Mouse (Mus musculus): ENCODE results near the gene Trex1.

The Trex1 gene

GRCm38 (mm10) chr9:109050674-109050997, 8.9 kb downstream of the Trex1 start:
- DNase-seq, result no peak

DNA sequence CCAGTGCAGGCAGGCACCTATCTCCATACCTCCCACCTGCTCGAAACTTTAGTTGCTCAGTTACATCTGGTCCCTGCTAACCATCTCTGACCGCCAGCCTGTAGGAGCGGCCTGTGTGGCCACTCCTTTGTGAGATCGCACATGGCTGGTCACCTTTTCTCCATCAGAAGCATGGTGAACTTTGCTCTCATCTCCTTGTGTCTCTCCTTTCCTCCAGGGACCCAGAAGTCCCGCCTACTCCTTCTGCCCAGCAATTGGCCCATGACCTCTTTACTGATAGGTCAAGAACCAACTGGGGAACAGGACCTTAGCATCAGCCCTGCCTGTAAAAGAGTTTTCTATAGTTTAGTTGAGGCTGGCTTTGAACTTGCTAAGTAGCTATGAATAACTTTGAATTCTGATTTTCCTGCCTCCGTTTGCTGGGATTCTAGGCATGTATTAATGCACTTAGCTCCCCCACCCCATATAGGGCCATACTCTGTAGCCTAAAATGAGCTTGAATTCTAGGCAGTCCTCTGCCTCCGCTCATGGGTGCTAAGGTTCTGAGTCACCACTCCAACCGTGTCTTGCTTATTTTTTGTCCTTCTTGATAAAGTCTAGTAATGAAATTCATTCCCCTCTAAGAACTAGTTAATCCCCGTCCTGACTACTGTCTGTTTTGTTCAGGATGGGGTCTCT, 9.4 kb downstream of the Trex1 start:
- DNase-seq, result no peak

DNA sequence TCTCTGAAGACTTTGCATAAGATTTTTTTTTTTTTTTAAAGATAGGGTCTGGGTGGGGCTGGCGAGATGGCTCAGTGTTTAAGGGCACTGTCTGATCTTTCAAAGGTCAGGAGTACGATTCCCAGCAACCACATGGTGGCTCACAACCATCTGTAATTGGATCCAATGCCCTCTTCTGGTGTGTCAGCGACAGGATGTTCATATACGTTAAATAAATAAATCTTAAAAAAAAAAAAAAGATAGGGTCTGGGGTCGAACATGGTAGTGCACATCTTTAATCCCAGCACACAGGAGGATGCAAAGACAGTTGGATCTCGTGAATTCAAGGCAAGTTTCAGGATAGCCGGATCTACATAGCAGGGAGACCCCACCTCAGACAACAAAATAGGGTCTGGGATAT, 10.2 kb downstream of the Trex1 start:
- DNase-seq, result no peak

GRCm38 (mm10) chr9:109046306-109046705, 13.2 kb downstream of the Trex1 start:
- DNase-seq, result no peak

DNA sequence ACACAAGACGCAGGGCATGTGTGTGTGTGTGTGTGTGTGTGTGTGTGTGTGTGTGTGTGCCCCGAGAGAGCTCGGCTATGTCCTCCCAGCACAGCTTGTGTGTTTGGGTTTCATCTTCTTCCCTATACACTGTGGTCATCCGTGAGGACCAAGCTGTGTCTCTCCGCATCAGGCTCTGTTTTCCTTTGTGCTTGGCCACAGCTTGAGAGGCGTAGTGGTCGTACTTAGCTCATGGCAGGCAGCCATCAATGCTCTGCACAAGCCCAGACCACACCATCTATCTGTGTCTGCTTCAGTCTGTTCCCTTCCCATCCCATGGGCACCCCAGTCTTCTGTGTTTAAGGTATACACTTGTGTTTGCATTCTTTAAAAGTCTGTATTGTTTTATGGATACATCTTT, 18.2 kb downstream of the Trex1 start:
- no peak for DNase-seq

- no peak for DNase-seq
Measured at GRCm38 (mm10) chr9:109040906-109041305, 18.6 kb downstream of the Trex1 start.

GRCm38 (mm10) chr9:109040216-109040615, 19.3 kb downstream of the Trex1 start:
- DNase-seq, result no peak

GRCm38 (mm10) chr9:109039681-109040080, 19.9 kb downstream of the Trex1 start:
- no peak for DNase-seq

- no peak for DNase-seq
Measured at GRCm38 (mm10) chr9:109038901-109039364, 20.6 kb downstream of the Trex1 start.

DNA sequence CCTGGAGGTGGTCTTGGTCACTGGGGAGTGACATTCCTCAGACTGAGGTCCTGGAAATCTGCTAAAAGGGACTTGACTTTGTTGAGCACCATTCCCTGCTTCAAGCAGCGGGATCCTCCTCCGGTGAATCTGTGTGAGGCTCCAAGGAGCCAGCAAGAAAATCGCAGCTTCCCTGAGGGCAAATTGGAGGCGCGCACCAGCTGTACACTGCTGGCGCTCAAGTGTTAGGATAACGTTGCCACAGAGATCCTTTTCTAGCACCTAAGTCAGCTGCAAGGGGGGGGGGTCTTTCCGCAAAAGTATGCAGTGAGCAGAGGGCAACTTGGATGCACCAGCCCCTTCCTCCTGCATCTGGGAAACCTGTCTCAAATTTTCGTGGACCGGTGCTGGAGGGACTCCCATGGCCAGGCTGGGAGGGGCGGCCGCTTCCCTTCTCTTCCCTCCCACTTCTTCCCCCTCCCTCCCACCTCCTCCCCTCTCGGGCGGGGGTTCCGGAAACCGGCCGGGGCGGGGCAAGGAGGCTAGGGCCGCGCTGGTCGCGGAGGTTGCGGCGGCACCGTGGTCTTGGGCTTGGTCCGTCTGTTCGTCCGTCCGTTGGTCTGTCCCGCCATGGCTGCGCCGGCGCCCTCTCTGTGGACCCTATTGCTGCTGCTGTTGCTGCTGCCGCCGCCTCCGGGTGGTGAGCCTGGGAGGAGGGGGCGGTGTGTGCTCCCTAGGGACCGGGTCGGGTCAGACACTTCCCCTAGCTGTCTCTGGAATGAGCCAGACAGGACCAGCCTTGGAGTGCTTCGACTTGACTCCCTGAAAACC, 21.2 kb downstream of the Trex1 start, which contains the start of gene Shisa5:
TSS of gene Shisa5 (plus strand) at position 480 of the 810 bp plus-strand sequence.
- no peak for DNase-seq

GRCm38 (mm10) chr9:109032435-109032834, 27.1 kb downstream of the Trex1 start:
- no peak for DNase-seq

DNA sequence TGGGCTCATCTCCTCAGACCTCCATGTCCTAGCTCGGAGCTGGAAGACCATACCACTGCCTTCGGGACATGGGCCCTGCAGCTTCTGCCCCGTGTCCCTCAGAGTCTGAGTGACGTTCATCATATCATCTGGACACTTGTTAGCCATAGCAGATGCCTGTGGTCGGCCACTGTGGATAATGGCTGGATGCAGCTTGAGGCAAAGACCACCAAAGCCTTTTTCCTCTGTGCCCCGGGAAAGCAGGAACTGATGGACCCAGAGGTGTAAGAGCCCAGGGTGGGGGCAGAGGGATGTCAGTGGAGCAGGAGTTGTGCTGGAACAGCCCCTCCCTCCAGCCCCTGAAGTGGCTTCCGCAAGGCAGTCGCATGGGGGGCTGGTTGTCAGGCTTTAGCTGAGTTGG, 27.8 kb downstream of the Trex1 start:
- no peak for DNase-seq

- DNase-seq, result no peak
Measured at GRCm38 (mm10) chr9:109031001-109031400, 28.5 kb downstream of the Trex1 start.

- DNase-seq, result no peak
Measured at GRCm38 (mm10) chr9:109030312-109030711, 29.2 kb downstream of the Trex1 start.

- DNase-seq, result no peak
Measured at GRCm38 (mm10) chr9:109028919-109029318, 30.6 kb downstream of the Trex1 start.

GRCm38 (mm10) chr9:109028421-109028820, 31.1 kb downstream of the Trex1 start:
- DNase-seq, result no peak

DNA sequence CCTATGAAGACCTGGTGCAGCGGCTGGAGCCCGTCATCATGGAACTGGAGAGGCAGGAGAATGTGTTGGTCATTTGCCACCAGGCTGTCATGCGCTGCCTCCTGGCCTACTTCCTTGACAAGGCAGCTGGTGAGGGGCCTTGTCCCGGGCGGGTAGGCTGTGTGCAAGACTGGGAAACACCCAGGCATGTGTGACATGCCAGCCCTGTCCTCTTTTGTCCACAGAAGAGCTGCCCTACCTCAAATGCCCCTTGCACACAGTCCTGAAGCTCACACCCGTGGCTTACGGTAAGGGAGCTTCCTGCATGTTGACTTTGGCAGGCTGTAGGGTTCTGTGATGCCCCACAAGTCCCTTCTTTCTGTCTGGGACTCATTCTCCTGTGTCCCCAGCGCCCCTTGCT, 32.0 kb downstream of the Trex1 start:
- DNase-seq, result no peak

GRCm38 (mm10) chr9:109022866-109023685, 36.5 kb downstream of the Trex1 start:
- no peak for DNase-seq

DNA sequence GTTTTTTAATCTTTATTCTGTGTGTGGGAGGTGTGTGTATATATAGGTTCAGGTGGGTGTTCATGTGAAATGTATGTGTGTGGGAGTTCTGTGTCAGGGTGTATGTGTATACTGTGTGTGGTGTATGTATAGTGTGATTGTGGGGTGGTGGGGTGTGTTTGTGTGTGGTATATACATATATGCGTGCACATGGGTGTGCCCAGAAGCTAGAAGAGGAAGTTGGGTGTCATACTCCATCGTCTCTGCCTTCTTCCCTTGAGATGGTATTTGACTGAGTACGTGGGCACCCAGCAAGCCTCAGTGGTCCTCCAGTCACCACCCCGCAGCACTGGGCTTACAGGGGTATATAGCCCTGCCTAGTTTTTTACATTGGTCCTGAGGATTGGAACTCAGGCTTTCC, 38.1 kb downstream of the Trex1 start:
- no peak for DNase-seq

GRCm38 (mm10) chr9:109016973-109017604, 42.4 kb downstream of the Trex1 start:
- DNase-seq, result no peak

GRCm38 (mm10) chr9:109015397-109015796, 44.1 kb downstream of the Trex1 start:
- DNase-seq, result no peak

GRCm38 (mm10) chr9:109010316-109010690, 49.2 kb downstream of the Trex1 start:
- DNase-seq, result no peak

Measured in right cerebral cortex, postnatal 4 days (tissue).